Mouse (Mus musculus) stomach, embryonic 15.5 days (tissue): ENCODE measurements around the gene 4933421I07Rik. TPM values are rescaled to one million over a fixed set of nuclear protein-coding genes. Genes with fewer than 3 reads are reported as not detected.

Experiments
- ATAC-seq: fragments of 200-750 bp; cut with Nextera tagmentation; 2 replicates; pipeline ENCODE4 v1.8.0; 2017; ENCODE audit warnings: low read depth, moderate number of reproducible peaks, moderate TSS enrichment; ENCODE audit not compliant: insufficient read depth, low FRiP score
- H3K27ac ChIP-seq: fragments of 300-500 bp; sonication (generic); 2 replicates; pipeline ENCODE4 v1.5.1; 2015; ENCODE audit warnings: mild to moderate bottlenecking, inconsistent platforms
- H3K27me3 ChIP-seq: fragments of 300-500 bp; sonication (generic); replicated peaks from 2 replicates; pipeline ENCODE4 v1.6.1; 2015; ENCODE audit warnings: inconsistent platforms
- H3K36me3 ChIP-seq: fragments of 300-500 bp; sonication (generic); 2 replicates; pipeline ENCODE4 v1.6.1; 2015; ENCODE audit warnings: inconsistent platforms
- H3K4me1 ChIP-seq: fragments of 300-500 bp; sonication (generic); 2 replicates; pipeline ENCODE4 v1.6.1; 2015; ENCODE audit warnings: inconsistent platforms
- H3K4me2 ChIP-seq: fragments of 300-500 bp; sonication (generic); 2 replicates; pipeline ENCODE4 v1.6.1; 2015; ENCODE audit warnings: mild to moderate bottlenecking, inconsistent platforms
- H3K4me3 ChIP-seq: fragments of 300-500 bp; sonication (generic); replicated peaks from 2 replicates; pipeline ENCODE4 v1.5.1; 2015; ENCODE audit warnings: inconsistent platforms
- H3K9ac ChIP-seq: fragments of 300-500 bp; sonication (generic); 2 replicates; pipeline ENCODE4 v1.6.1; 2015; ENCODE audit warnings: inconsistent platforms
- H3K9me3 ChIP-seq: fragments of 300-500 bp; sonication (generic); 2 replicates; pipeline ENCODE4 v1.6.1; 2016; ENCODE audit warnings: inconsistent platforms
- WGBS: fragments of 180-500 bp; shearing (Covaris S2); methylation state at CpG from one replicate; pipeline ENCODE4 v1.1.7; 2015; 5-methylcytosine and 5-hydroxymethylcytosine counted together
- polyA plus RNA-seq: library from polyadenylated mRNA; unstranded; fragments of >200 nt; fragmentation: Nextera tagmentation; extraction: Ambion mirVana; gene quantifications from 2 replicates; pipeline ENCODE4 v1.2.1, GENCODE M21; 2015

4933421I07Rik gene
- not detected in 2 replicates for polyA plus RNA-seq

DNA sequence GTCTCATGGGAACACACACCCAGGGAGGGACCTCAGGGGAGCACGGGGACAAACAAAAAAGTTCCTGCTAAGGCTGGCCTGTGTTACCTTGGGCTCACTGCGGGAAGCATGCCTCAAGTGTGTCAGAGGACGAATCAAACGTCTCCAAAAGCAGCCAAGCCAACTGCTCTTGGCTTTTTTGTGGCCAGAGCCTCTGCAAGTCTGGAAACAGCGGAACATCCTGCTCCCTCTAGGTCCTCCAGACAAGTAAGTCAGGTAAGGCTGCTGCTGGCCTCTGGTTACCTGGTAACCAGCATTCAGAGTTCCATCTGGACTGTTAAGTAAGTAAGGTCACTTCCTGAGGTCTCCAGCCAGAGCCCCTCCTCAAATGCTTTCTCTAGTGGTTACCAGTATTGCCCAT is at the start of gene 4933421I07Rik:
4933421I07Rik (minus strand) TSS at position 271 of the 400 bp plus-strand sequence.
- Histone ChIP-seq H3K4me3 (no peak within 1 kb of the TSS), H3K36me3 (no peaks in the 10 kb centered on the region), H3K9me3 (no peaks in the 10 kb centered on the region), H3K27ac (no peak within 1 kb of the TSS), H3K9ac (no peak within 1 kb of the TSS), H3K27me3 (no peaks in the 10 kb centered on the region), H3K4me1 (no peaks in the 10 kb centered on the region), H3K4me2 (no peak within 1 kb of the TSS)
- no peak for ATAC-seq
- 64% methylated on average over 5 of the region's 5 CpGs for WGBS

- no peaks in the 10 kb centered on the region for H3K27me3 ChIP-seq
- H3K9ac ChIP-seq, result no peak overlapping the region
- peaks cover 7% of the 10 kb centered on the region for H3K36me3 ChIP-seq
- H3K4me2 ChIP-seq, result no peak overlapping the region
- H3K4me1 ChIP-seq, result no peaks in the 10 kb centered on the region
- ATAC-seq, result no peak
- H3K27ac ChIP-seq, result no peak overlapping the region
- H3K4me3 ChIP-seq, result no peak overlapping the region
- WGBS, result 90% methylated on average over 9 of the region's 9 CpGs
- H3K9me3 ChIP-seq, result no peaks in the 10 kb centered on the region
Measured at GRCm38 (mm10) chr7:42497356-42497755, 49.4 kb upstream of the 4933421I07Rik start.

DNA sequence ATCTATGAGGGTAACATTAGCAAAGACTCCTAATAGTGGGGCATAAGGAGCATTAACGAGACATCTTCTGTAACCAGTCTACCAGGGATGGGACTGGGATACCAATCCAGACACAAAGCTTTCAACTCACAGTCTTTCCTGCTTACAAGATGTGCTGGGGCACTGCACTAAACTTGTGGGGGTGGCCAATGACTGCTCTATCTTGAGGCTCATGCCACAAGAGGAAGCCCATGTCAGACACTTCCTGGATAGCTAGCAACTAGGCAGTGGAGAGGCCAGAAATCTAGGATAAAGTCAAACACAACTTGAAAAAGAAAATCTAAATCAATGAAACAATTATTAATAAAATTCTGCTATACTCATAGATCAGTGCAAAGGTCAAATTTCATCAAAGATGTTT is 48.3 kb upstream of the 4933421I07Rik start:
- 85% methylated on average over 1 of the region's 1 CpGs for WGBS
- Histone ChIP-seq H3K4me1 (no peaks in the 10 kb centered on the region), H3K9me3 (no peaks in the 10 kb centered on the region), H3K27ac (no peak overlapping the region), H3K9ac (no peak overlapping the region), H3K4me2 (no peak overlapping the region), H3K36me3 (peaks cover 7% of the 10 kb centered on the region), H3K4me3 (no peak overlapping the region), H3K27me3 (no peaks in the 10 kb centered on the region)
- no peak for ATAC-seq

- Histone ChIP-seq H3K27ac (no peak overlapping the region), H3K27me3 (no peaks in the 10 kb centered on the region), H3K4me2 (no peak overlapping the region), H3K9me3 (no peaks in the 10 kb centered on the region), H3K9ac (no peak overlapping the region), H3K36me3 (peaks cover 7% of the 10 kb centered on the region; the same call in 1 of the 2 replicates), H3K4me3 (no peak overlapping the region), H3K4me1 (no peaks in the 10 kb centered on the region)
- WGBS, result 81% methylated on average over 5 of the region's 5 CpGs
- ATAC-seq, result no peak
Measured at GRCm38 (mm10) chr7:42490859-42491258, 42.9 kb upstream of the 4933421I07Rik start.

GRCm38 (mm10) chr7:42490358-42490757 is 42.4 kb upstream of the 4933421I07Rik start:
- H3K9ac ChIP-seq, result no peak overlapping the region
- no peak for ATAC-seq
- H3K4me1 ChIP-seq, result no peaks in the 10 kb centered on the region
- no peaks in the 10 kb centered on the region for H3K27me3 ChIP-seq
- H3K4me2 ChIP-seq, result no peak overlapping the region
- H3K9me3 ChIP-seq, result no peaks in the 10 kb centered on the region
- H3K36me3 ChIP-seq, result peaks cover 7% of the 10 kb centered on the region; the same call in 1 of the 2 replicates
- no peak overlapping the region for H3K4me3 ChIP-seq
- no peak overlapping the region for H3K27ac ChIP-seq
- WGBS, result 89% methylated on average over 4 of the region's 4 CpGs

GRCm38 (mm10) chr7:42454640-42455039 is 6.7 kb upstream of the 4933421I07Rik start:
- H3K9me3 ChIP-seq, result no peaks in the 10 kb centered on the region
- no peak for ATAC-seq
- no peaks in the 10 kb centered on the region for H3K36me3 ChIP-seq
- no peak overlapping the region for H3K4me2 ChIP-seq
- no peaks in the 10 kb centered on the region for H3K4me1 ChIP-seq
- H3K9ac ChIP-seq, result no peak overlapping the region
- WGBS, result 63% methylated on average over 4 of the region's 4 CpGs
- no peak overlapping the region for H3K4me3 ChIP-seq
- H3K27ac ChIP-seq, result no peak overlapping the region
- H3K27me3 ChIP-seq, result no peaks in the 10 kb centered on the region

DNA sequence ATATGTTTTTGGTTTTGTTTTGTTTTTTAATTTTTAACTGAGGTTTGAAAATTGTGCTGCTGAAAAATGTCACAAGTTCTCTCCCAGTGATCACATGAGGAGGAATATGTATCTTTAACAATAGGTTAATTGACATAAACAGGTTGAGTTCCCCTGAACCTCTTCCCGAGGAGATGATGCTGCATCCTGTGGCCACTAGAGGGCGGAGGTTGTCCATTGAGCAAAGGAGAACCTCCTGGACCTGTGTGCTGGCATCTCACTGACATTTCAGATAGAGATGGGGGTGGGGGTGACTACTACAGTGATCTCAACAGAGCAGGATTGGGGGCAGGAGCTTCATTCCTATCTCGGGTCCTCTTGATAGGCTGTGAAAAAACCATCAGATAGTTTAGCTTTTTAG is 2.7 kb upstream of the 4933421I07Rik start:
- H3K36me3 ChIP-seq, result no peaks in the 10 kb centered on the region
- no peak for ATAC-seq
- H3K27me3 ChIP-seq, result no peaks in the 10 kb centered on the region
- H3K4me3 ChIP-seq, result no peak overlapping the region
- no peaks in the 10 kb centered on the region for H3K9me3 ChIP-seq
- no peaks in the 10 kb centered on the region for H3K4me1 ChIP-seq
- H3K27ac ChIP-seq, result no peak overlapping the region
- H3K4me2 ChIP-seq, result no peak overlapping the region
- 29% methylated on average over 3 of the region's 3 CpGs for WGBS
- no peak overlapping the region for H3K9ac ChIP-seq

DNA sequence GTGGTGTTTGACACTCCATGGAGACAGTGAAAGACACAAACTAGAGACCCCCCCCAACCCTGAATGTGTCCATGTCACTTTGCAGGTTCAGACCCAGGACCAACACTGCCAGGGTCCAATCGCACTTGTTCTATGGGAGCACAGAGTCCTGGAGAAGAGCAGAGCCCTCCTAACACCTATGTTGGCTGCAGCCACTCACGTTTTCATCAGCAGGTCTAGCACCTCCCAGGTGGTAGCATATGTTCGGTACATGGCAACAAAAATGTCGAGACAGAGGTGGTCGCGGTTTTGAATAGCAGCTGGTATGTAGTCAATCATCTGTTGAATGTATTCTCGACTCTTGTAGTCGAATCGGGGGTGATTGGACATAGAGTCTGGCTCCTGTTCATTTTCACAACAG is 568 bp downstream of the 4933421I07Rik start:
- H3K36me3 ChIP-seq, result no peaks in the 10 kb centered on the region
- H3K4me1 ChIP-seq, result no peaks in the 10 kb centered on the region
- no peaks in the 10 kb centered on the region for H3K9me3 ChIP-seq
- no peak overlapping the region for H3K9ac ChIP-seq
- no peaks in the 10 kb centered on the region for H3K27me3 ChIP-seq
- H3K27ac ChIP-seq, result no peak overlapping the region
- 79% methylated on average over 9 of the region's 9 CpGs for WGBS
- no peak overlapping the region for H3K4me3 ChIP-seq
- no peak for ATAC-seq
- H3K4me2 ChIP-seq, result no peak overlapping the region

Other genes with a start within 250 kb of the 4933421I07Rik start
- gene Vmn2r61, start 188.1 kb downstream of the 4933421I07Rik start, polyA plus RNA-seq, result not detected in 2 replicates
- gene Zfp141, start 57.6 kb upstream of the 4933421I07Rik start, polyA plus RNA-seq, result 7.9 and 9.4 TPM in 2 replicates
- gene Gm21028, start 130.5 kb upstream of the 4933421I07Rik start, polyA plus RNA-seq, result not detected in 2 replicates
- gene Zfp977, start 144.4 kb upstream of the 4933421I07Rik start, polyA plus RNA-seq, result 1.5 and 1.8 TPM in 2 replicates
- gene Zfp976, start 194.5 kb upstream of the 4933421I07Rik start, polyA plus RNA-seq, result 3.3 and 3.6 TPM in 2 replicates
- gene Zfp975, start 244.6 kb upstream of the 4933421I07Rik start, polyA plus RNA-seq, result 6.8 and 7.1 TPM in 2 replicates